In genomic region chr16:44330657-44331056, GRCm38 (mm10) we compare ENCODE assay signal across 9 mouse cellular contexts. TPM values are rescaled to one million over a fixed set of nuclear protein-coding genes. Genes with fewer than 3 reads are reported as not detected.
DNase-seq lines count a peak whose midpoint lies in the region; ATAC-seq lines count a peak whose summit lies in the region.
"Had no signal": no experiment of that assay in that cellular context is flagged by ENCODE, and none has a peak within 500 bp of the region (broad histone marks: within the 10 kb centered on the region; RNA-seq: fewer than 3 reads in every experiment).

No protein-coding gene starts in this region.

- DNase-seq in layer of hippocampus, adult 11-12 months (ENCODE audit: low spot score): peak; percentile 23
- no peak for DNase-seq in layer of hippocampus, postnatal 36 days
- DNase-seq in right cerebral cortex, postnatal 4 days: peak; percentile 10
- DNase-seq in right cerebral cortex, adult 2 months (ENCODE audit: low spot score in 2 of 2): no peak
- peak; percentile 64 for DNase-seq in cerebellum, adult 9-10 months
- DNase-seq in embryo, embryonic 10 days (ENCODE audit: low spot score): no peak
- DNase-seq: adrenal gland, postnatal 10 days; heart, postnatal 4 days had no signal

- no peak for ATAC-seq in megakaryocyte-erythroid progenitor cell, adult 5-6 weeks (replicated peaks; ENCODE audit: low FRiP score, low TSS enrichment, poor library complexity, severe bottlenecking)

RNA-seq across cellular contexts. Expression of gene Sidt1, which starts 2.3 kb away (rescaled TPM):
- 10 to 100 TPM; 41.6 to 44.5 TPM for total RNA-seq in layer of hippocampus, postnatal 36 days (2021)
- 1.7 and 2.0 TPM in 2 replicates for total RNA-seq in megakaryocyte-erythroid progenitor cell, adult 5-6 weeks (2014; fragmentation: Nextera tagmentation)
- not detected in 2 replicates for total RNA-seq in megakaryocyte-erythroid progenitor cell, adult 5-6 weeks (2017)

RNA-seq across cellular contexts. Expression of gene Spice1, which starts 16.3 kb away (rescaled TPM):
- total RNA-seq in layer of hippocampus, postnatal 36 days (2021): 10 to 100 TPM; 15.9 to 17.3 TPM
- 20.4 and 27.5 TPM in 2 replicates for total RNA-seq in megakaryocyte-erythroid progenitor cell, adult 5-6 weeks (2014; fragmentation: Nextera tagmentation)
- total RNA-seq in megakaryocyte-erythroid progenitor cell, adult 5-6 weeks (2017): 26.9 and 27.0 TPM in 2 replicates

Comparison
In these comparisons a context has a peak if more than half of its experiments do, and no peak if none do; other contexts are left out.
1. DNase-seq: peak in layer of hippocampus, adult 11-12 months (single experiment), right cerebral cortex, postnatal 4 days (single experiment) and cerebellum, adult 9-10 months (single experiment); none in layer of hippocampus, postnatal 36 days (0 of 2), right cerebral cortex, adult 2 months (0 of 2) and embryo, embryonic 10 days (single experiment).
2. RNA of gene Sidt1, which starts 2.3 kb away (total RNA-seq): 41.6 to 44.5 TPM in layer of hippocampus, postnatal 36 days; 1.7 to 2.0 TPM in megakaryocyte-erythroid progenitor cell, adult 5-6 weeks; every median in the first group is over 10 times any median in the second.